Mouse (Mus musculus) embryonic stem cell, embryonic (primary cell): Measurements from ENCODE around the gene Ints11.

ENCODE experiments used
- CTCF ChIA-PET, 4 experiments: fragments of 300-600 bp in 2 of 4; fragments of 350-600 bp in 2 of 4; sonication (Branson Sonifier 250); formaldehyde crosslinking; loops; one replicate each; lab custom pipeline; 2022; ENCODE audit warnings: inconsistent platforms in 2 of 4; lab: Charles Lee
- POLR2A ChIA-PET, 4 experiments: fragments of 300-600 bp in 2 of 4; fragments of 350-600 bp in 2 of 4; sonication (Branson Sonifier 250); formaldehyde crosslinking; loops; one replicate each; lab custom pipeline; 2022; ENCODE audit warnings: antibody characterized with exemption in 4 of 4, inconsistent platforms in 1 of 4; lab: Charles Lee

Ints11 gene

GRCm38 (mm10) chr4:155908751-155909150 lies 39.4 kb downstream of the Ints11 start:
- ChIA-PET POLR2A (interaction anchor here in 1 of 4 experiments (4.4 kb wide), 1 partner anchor 14 kb away, joined by 31 read pairs; no protein-coding TSS in a partner anchor), CTCF (no interaction called here)

- CTCF ChIA-PET = interaction anchor here in 1 of 4 experiments (0.7 kb wide), 1 partner anchor 27 kb away, joined by 5 read pairs; no protein-coding TSS in a partner anchor
Measured at GRCm38 (mm10) chr4:155932031-155932430, 62.7 kb downstream of the Ints11 start.

More at GRCm38 (mm10) chr4:155932031-155932430, 62.7 kb downstream of the Ints11 start:
- POLR2A ChIA-PET = interaction anchor here in 2 of 4 experiments (0.6 to 0.9 kb wide), 2 partner anchors 40 to 96 kb away, joined by 3 to 5 read pairs; partner anchors contain the start of gene Acap3 (in 1 of the 2)
